Mouse (Mus musculus) erythroid progenitor cell, adult 5-6 weeks (primary cell): ENCODE data around the gene Usp9x. TPM values are rescaled to one million over a fixed set of nuclear protein-coding genes. Genes with fewer than 3 reads are reported as not detected.
A peak's percentile ranks its signal among the peaks of the same experiment; 100 is the strongest.

Experiments used
- ATAC-seq: replicated peaks from 2 replicates; pipeline ENCODE4 v1.8.0; 2016; ENCODE audit warnings: moderate number of reproducible peaks, mild to moderate bottlenecking, moderate TSS enrichment, inconsistent platforms; ENCODE audit not compliant: poor library complexity, low FRiP score, severe bottlenecking
- total RNA-seq, 2 experiments: library from RNA; stranded (forward) in 1 of 2; stranded (reverse) in 1 of 2; fragments of 150-400 nt in 1 of 2; fragments of 186-747, 209-891 nt in 1 of 2; gene quantifications; 2 replicates each; pipeline versions ENCODE4 v1.2.3 to v1.2.4; 2015 to 2017; ENCODE audit warnings: low replicate concordance in 2 of 2

Usp9x gene
- total RNA-seq, 2 experiments from 2014 or later, result 107 to 130 TPM

- peak; percentile 53 for ATAC-seq
Measured at GRCm38 (mm10) chrX:13071776-13072460, 620 bp downstream of the Usp9x start.

- ATAC-seq, result peak; percentile 64
Measured at GRCm38 (mm10) chrX:13072461-13072982, 1.2 kb downstream of the Usp9x start.

- no peak for ATAC-seq
Measured at GRCm38 (mm10) chrX:13085621-13086020, 14.3 kb downstream of the Usp9x start.

GRCm38 (mm10) chrX:13096985-13097384 lies 25.7 kb downstream of the Usp9x start:
- no peak for ATAC-seq

GRCm38 (mm10) chrX:13206514-13206913 lies 135.2 kb downstream of the Usp9x start:
- ATAC-seq, result no peak

GRCm38 (mm10) chrX:13207512-13208341 lies 136.4 kb downstream of the Usp9x start:
- ATAC-seq, result peak; percentile 88

GRCm38 (mm10) chrX:13208404-13208803 lies 137.1 kb downstream of the Usp9x start:
- ATAC-seq, result no peak

- no peak for ATAC-seq
Measured at GRCm38 (mm10) chrX:13214275-13214674, 143.0 kb downstream of the Usp9x start.

Other genes starting within 250 kb of the Usp9x start
- 87.6 and 87.9 TPM in 2 replicates for gene Ddx3x, start 209.5 kb downstream of the Usp9x start, total RNA-seq (2015; ENCODE audit: low replicate concordance)
- 95.5 and 132 TPM in 2 replicates for gene Ddx3x, start 209.5 kb downstream of the Usp9x start, total RNA-seq (2017; ENCODE audit: low replicate concordance)